9 mouse cellular contexts compared by ENCODE assay signal in genomic region chr10:53812597-53813243, GRCm38 (mm10).
DNase-seq lines count a peak whose midpoint lies in the region; ATAC-seq and TF ChIP-seq lines count a peak whose summit lies in the region.
"Had no signal": no experiment of that assay in that cellular context is flagged by ENCODE, and none has a peak within 500 bp of the region (broad histone marks: within the 10 kb centered on the region; RNA-seq: fewer than 3 reads in every experiment).

No protein-coding gene starts in this region.

- no peaks in the 10 kb centered on the region for H3K27me3 ChIP-seq in thymus, adult 2 months (ENCODE audit: control insufficient read depth, insufficient read depth, low read length)
- H3K27me3 ChIP-seq: stomach, embryonic 15.5 days had no signal

- no peak for TF ChIP-seq POLR2A in thymus, adult 2 months (IDR thresholded peaks at IDR 0.05; ENCODE audit: control insufficient read depth, extremely low read depth, insufficient read depth, low read length, poor library complexity)

- WGBS in thymus, adult 2 months = 10% methylated on average over 7 of the region's 7 CpGs

- TF ChIP-seq CTCF in thymus, adult 2 months (IDR thresholded peaks at IDR 0.05; ENCODE audit: borderline replicate concordance, control insufficient read depth, extremely low read depth, insufficient read depth, low read length, poor library complexity) = no peak

- H3K4me3 ChIP-seq in thymus, adult 2 months (ENCODE audit: control insufficient read depth, insufficient read depth, low read length) = no peak overlapping the region
- H3K4me3 ChIP-seq: stomach, embryonic 15.5 days had no signal

- peak; percentile 90 for ATAC-seq in frontal cortex, adult (ENCODE audit: low TSS enrichment)

- H3K36me3 ChIP-seq in thymus, adult 2 months (ENCODE audit: control insufficient read depth, insufficient read depth, low read length) = no peaks in the 10 kb centered on the region
- H3K36me3 ChIP-seq: stomach, embryonic 15.5 days had no signal

- intact Hi-C loops in heart, postnatal 10 days (cut with DNase I) = loop anchor here (5.0 kb wide), 1 partner anchor 1955 kb away; no protein-coding TSS in a partner anchor

- H3K4me1 ChIP-seq in thymus, adult 2 months (replicated peaks; ENCODE audit: control insufficient read depth, insufficient read depth, low read length) = no peaks in the 10 kb centered on the region
- H3K4me1 ChIP-seq: stomach, embryonic 15.5 days had no signal

- H3K27ac ChIP-seq in thymus, adult 2 months (ENCODE audit: control insufficient read depth, insufficient read depth, low read length) = no peak overlapping the region
- H3K27ac ChIP-seq: stomach, embryonic 15.5 days had no signal

- DNase-seq in frontal cortex, postnatal 36 days (ENCODE audit: low spot score in 2 of 2) = no peak
- DNase-seq in thymus, adult 2 months = peak; percentile 5
- no peak for DNase-seq in thymus, postnatal 4 days
- DNase-seq in heart, postnatal 10 days = peak; percentile 10 to 27
- DNase-seq in urinary bladder, postnatal 14 days (ENCODE audit: low spot score) = no peak
- no peak for DNase-seq in left cerebral cortex, adult 9 months (ENCODE audit: low spot score in 2 of 2)
- DNase-seq in frontal cortex, postnatal 14 days (ENCODE audit: low spot score in 2 of 2) = no peak

Comparison
In these comparisons a context has a peak if more than half of its experiments do, and no peak if none do; other contexts are left out.
1. DNase-seq: peak in thymus, adult 2 months (single experiment) and heart, postnatal 10 days (2 of 2); none in frontal cortex, postnatal 36 days (0 of 2), thymus, postnatal 4 days (single experiment), urinary bladder, postnatal 14 days (single experiment), left cerebral cortex, adult 9 months (0 of 2) and frontal cortex, postnatal 14 days (0 of 2).